Mouse (Mus musculus): ENCODE data around the gene Ces1a.

DNA sequence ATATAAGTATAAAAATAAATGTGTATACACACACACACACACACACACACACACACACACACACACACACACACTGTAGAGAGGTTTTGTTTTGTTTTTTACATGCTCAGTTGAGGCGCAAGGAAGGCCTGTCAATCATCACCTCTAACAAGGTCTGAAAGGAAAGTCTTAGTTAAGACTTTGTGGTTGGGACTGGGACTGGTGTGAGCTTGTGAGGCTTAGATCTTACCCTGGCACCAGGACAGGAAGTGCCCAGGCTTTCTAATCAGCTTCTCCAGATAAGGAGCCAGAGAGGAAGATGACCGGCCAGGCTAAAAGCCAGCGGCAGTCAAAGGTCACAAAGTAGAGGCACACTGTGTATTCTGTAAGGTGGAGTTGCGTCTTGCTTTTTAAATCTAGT lies 33.7 kb downstream of the Ces1a start:
- TF ChIP-seq CTCF (IDR thresholded peaks at IDR 0.05; ENCODE audit: extremely low read depth, insufficient read depth, low read length) = no peak
- TF ChIP-seq POLR2A (IDR thresholded peaks at IDR 0.05; ENCODE audit: extremely low read depth, insufficient read depth, low read length) = no peak
